Mouse (Mus musculus) bone marrow, adult 2 months (tissue): ENCODE data around the gene Cdkn2d.

Source experiments
- CTCF ChIP-seq: fragments of 200-500 bp; IDR thresholded peaks from 2 replicates; pipeline ENCODE4 v1.5.1; 2011; ENCODE audit warnings: low read length, control low read depth; ENCODE audit not compliant: control insufficient read depth, insufficient read depth
- POLR2A ChIP-seq: fragments of 200-500 bp; IDR thresholded peaks from 2 replicates; pipeline ENCODE4 v1.6.1; 2011; ENCODE audit warnings: low read depth, mild to moderate bottlenecking, control low read depth, low read length, borderline replicate concordance; ENCODE audit not compliant: control insufficient read depth

GRCm38 (mm10) chr9:21246342-21246741 is 44.9 kb downstream of the Cdkn2d start:
- TF ChIP-seq CTCF: no peak
- no peak for TF ChIP-seq POLR2A
